Mouse (Mus musculus) hindbrain, embryonic 13.5 days (tissue): ENCODE results near the gene Sytl4. TPM values are rescaled to one million over a fixed set of nuclear protein-coding genes. Genes with fewer than 3 reads are reported as not detected.

Experiments used
- ATAC-seq: fragments of 200-750 bp; cut with Nextera tagmentation; 2 replicates; pipeline ENCODE4 v1.8.0; 2017; ENCODE audit warnings: moderate TSS enrichment; ENCODE audit not compliant: low FRiP score
- H3K27ac ChIP-seq: fragments of 300-500 bp; sonication (generic); 2 replicates; pipeline ENCODE4 v1.5.1; 2015; ENCODE audit warnings: inconsistent platforms, mild to moderate bottlenecking, moderate library complexity
- H3K27me3 ChIP-seq: fragments of 300-500 bp; sonication (generic); 2 replicates; pipeline ENCODE4 v1.6.1; 2015; ENCODE audit warnings: mild to moderate bottlenecking, inconsistent platforms
- H3K36me3 ChIP-seq: fragments of 300-500 bp; sonication (generic); 2 replicates; pipeline ENCODE4 v1.6.1; 2015; ENCODE audit warnings: mild to moderate bottlenecking, inconsistent platforms
- H3K4me1 ChIP-seq: fragments of 300-500 bp; sonication (generic); replicated peaks from 2 replicates; pipeline ENCODE4 v1.6.1; 2015; ENCODE audit warnings: inconsistent platforms
- H3K4me2 ChIP-seq: fragments of 300-500 bp; sonication (generic); 2 replicates; pipeline ENCODE4 v1.6.1; 2015; ENCODE audit warnings: inconsistent platforms, mild to moderate bottlenecking, moderate library complexity
- H3K4me3 ChIP-seq: fragments of 300-500 bp; sonication (generic); 2 replicates; pipeline ENCODE4 v1.5.1; 2015; ENCODE audit warnings: mild to moderate bottlenecking, inconsistent platforms
- H3K9ac ChIP-seq: fragments of 300-500 bp; sonication (generic); 2 replicates; pipeline ENCODE4 v1.6.1; 2015; ENCODE audit warnings: mild to moderate bottlenecking, inconsistent platforms
- H3K9me3 ChIP-seq: fragments of 300-500 bp; sonication (generic); 2 replicates; pipeline ENCODE4 v1.6.1; 2016; ENCODE audit warnings: inconsistent platforms
- WGBS: fragments of 180-500 bp; shearing (Covaris S2); methylation state at CpG from one replicate; pipeline ENCODE4 v1.1.7; 2015; 5-methylcytosine and 5-hydroxymethylcytosine counted together
- polyA plus RNA-seq: library from polyadenylated mRNA; unstranded; fragments of >200 nt; fragmentation: Nextera tagmentation; extraction: Ambion mirVana; gene quantifications from 2 replicates; pipeline ENCODE4 v1.2.1, GENCODE M21; 2015

Sytl4 gene
- 0.89 and 1.4 TPM in 2 replicates for polyA plus RNA-seq

DNA sequence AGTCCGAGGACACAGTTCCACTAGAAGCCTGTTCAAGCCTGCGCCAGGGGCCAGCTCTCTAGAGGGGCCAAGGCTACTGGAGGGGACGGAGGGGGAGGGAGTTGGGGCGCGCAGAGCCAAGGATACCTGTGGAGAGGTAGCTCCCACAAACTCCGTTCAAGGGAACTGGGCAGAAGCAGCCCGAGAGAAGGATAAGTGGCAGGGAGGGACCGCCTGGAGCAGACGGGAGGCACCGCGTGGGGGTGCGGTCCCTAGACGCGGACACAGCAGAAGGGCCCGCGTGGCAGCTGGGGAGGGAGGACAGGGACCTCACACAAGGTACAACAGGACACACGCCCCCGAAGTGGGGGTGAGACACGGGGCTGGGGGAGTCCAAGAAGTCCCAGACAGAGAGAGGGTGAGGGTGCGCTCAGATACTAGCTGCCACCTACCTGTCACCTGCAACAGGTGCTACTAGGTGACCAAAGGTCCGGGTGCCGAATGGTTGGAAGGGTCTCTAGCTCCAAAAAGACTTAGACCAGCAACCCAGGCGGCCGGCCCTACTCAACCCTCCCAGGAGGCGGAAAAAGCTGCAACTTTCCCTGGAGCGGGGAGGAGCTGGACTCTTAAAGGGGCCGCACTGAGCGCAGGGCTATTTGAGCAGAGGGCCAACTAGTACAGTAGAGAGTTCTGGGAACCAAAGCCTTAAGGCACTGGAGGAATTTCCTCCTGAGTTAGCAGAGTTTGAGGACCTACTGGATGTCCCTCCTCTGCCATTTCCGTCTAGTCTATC lies at the start of gene Sytl4:
Sytl4 (minus strand) TSS at position 582 of the 772 bp plus-strand sequence.
- WGBS, result 12% methylated on average over 29 of the region's 29 CpGs
- Histone ChIP-seq H3K27me3 (peaks cover 21% of the 10 kb centered on the region), H3K27ac (no peak within 1 kb of the TSS), H3K4me3 (peak within 1 kb of the TSS; percentile 33), H3K36me3 (no peaks in the 10 kb centered on the region), H3K4me1 (peaks cover 7% of the 10 kb centered on the region), H3K9me3 (no peaks in the 10 kb centered on the region), H3K9ac (peak within 1 kb of the TSS; percentile 39; the same call in 1 of the 2 replicates), H3K4me2 (peak within 1 kb of the TSS; percentile 53)
- ATAC-seq, result peak; percentile 46; the same call in 1 of the 2 replicates

DNA sequence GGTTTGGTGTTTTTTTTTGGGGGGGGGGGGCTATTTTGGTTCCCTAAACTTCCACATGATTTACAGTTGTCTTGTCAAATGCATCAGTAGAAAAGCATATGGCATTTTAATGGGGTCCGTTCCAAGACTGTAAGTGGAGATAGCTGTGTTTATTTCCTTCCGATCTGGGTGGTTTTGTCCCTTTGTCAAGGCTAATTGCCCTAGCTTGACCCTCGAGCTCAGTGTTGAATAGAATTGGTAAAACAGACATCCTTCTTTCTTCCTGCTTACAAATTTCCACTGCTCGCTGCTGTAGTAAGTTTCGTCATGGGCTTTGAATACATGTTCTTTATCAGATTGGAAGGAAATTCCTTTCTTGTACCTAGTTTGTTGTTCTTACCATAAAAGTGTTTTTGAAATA lies 39.1 kb upstream of the Sytl4 start:
- H3K4me2 ChIP-seq, result no peak overlapping the region
- H3K36me3 ChIP-seq, result no peaks in the 10 kb centered on the region
- no peaks in the 10 kb centered on the region for H3K4me1 ChIP-seq
- no peaks in the 10 kb centered on the region for H3K27me3 ChIP-seq
- H3K27ac ChIP-seq, result no peak overlapping the region
- ATAC-seq, result no peak
- WGBS, result 51% methylated on average over 5 of the region's 5 CpGs
- H3K4me3 ChIP-seq, result no peak overlapping the region
- no peaks in the 10 kb centered on the region for H3K9me3 ChIP-seq
- no peak overlapping the region for H3K9ac ChIP-seq

DNA sequence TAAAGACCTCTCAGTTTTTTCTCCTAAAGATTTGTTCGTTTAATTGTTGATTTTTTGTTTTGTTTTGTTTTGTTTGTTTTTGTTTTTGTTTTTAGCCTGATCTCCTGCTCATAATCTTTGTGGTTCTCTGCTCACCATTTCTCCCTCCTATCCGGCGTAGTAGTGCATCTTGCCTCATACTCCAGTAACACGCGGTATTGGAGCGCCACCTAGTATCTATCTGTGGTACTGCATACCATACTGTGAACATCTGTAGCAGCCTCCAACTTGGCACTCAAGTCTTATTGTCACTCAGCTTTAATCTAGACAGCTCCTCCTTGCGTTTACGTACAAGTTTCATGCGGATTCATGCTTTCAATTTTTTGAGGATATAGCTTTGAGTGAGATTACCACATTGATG lies 37.4 kb upstream of the Sytl4 start:
- H3K36me3 ChIP-seq, result no peaks in the 10 kb centered on the region
- H3K4me3 ChIP-seq, result no peak overlapping the region
- H3K4me2 ChIP-seq, result no peak overlapping the region
- no peaks in the 10 kb centered on the region for H3K4me1 ChIP-seq
- WGBS, result 16% methylated on average over 9 of the region's 9 CpGs
- no peaks in the 10 kb centered on the region for H3K27me3 ChIP-seq
- no peak overlapping the region for H3K9ac ChIP-seq
- peak; percentile 83 for ATAC-seq
- no peak overlapping the region for H3K27ac ChIP-seq
- no peaks in the 10 kb centered on the region for H3K9me3 ChIP-seq

DNA sequence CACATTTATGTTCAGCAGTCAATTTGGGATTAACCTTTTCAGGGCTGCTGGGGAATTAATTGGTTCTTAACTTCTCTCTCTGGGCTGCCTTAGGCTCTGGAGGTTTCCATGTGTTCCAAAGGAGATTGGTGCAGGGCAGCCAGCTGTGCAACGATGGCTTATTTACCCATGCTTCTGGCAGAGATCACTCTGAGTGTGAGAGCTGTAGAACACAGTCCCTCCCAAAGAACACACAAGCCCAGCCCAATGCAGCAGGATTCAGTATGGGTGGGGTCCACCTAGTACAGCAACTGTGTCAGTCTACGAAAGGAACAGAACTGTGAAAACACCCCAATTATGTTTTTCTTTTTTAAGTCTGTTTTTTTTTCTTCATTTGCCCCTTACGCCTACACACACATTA lies 14.3 kb upstream of the Sytl4 start:
- Histone ChIP-seq H3K9ac (no peak overlapping the region), H3K4me3 (no peak overlapping the region), H3K27me3 (no peaks in the 10 kb centered on the region), H3K9me3 (no peaks in the 10 kb centered on the region), H3K4me2 (no peak overlapping the region), H3K4me1 (no peaks in the 10 kb centered on the region), H3K27ac (no peak overlapping the region), H3K36me3 (no peaks in the 10 kb centered on the region)
- no peak for ATAC-seq
- 71% methylated on average over 3 of the region's 3 CpGs for WGBS

DNA sequence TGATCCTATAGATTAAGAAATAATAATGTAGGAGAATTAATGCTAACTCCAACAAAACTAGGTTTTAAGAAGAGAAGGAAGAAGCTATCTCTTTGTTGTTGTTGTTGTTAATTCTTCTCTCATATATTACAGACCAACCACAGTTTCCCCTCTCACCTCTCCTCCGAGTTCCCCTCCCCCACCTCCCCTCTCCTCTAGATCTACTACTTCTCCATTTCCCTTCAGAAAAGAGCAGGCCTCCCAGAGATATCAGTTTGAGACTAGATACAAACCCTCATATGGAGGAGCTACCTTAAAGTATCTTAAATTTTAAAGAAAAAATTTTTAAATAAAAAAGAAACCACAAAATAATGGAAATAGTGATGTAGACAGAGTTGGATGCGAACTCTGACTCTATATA lies 17.0 kb downstream of the Sytl4 start:
- H3K9me3 ChIP-seq, result no peaks in the 10 kb centered on the region
- H3K36me3 ChIP-seq, result no peaks in the 10 kb centered on the region
- H3K9ac ChIP-seq, result no peak overlapping the region
- no peak overlapping the region for H3K4me3 ChIP-seq
- no peak for ATAC-seq
- H3K27ac ChIP-seq, result no peak overlapping the region
- no peak overlapping the region for H3K4me2 ChIP-seq
- no peaks in the 10 kb centered on the region for H3K4me1 ChIP-seq
- 0 out of 2 replicates have a peak, but pooled peaks cover 2% of the 10 kb centered on the region for H3K27me3 ChIP-seq
- 58% methylated on average over 2 of the region's 2 CpGs for WGBS

DNA sequence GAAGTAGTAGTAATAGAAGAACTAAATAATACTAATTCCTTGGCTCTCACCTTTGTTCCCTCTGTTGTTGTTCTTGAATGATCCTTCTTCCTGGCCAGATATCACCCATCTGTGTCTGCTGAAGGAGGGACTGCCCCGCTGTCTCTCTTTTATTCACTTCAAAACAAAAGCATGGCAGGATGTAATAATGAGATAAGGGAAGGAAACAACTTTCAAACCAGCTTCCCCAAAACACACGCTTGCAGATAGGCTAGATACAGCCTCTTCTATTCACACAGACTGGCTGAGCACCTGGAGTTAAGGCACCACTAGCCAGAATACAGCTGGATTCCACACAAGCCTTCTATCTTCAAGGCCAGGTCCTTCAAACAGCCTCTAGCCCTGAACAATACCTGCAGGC lies 21.0 kb downstream of the Sytl4 start:
- no peak overlapping the region for H3K9ac ChIP-seq
- H3K36me3 ChIP-seq, result no peaks in the 10 kb centered on the region
- H3K27ac ChIP-seq, result no peak overlapping the region
- 73% methylated on average over 2 of the region's 2 CpGs for WGBS
- H3K4me3 ChIP-seq, result no peak overlapping the region
- no peaks in the 10 kb centered on the region for H3K9me3 ChIP-seq
- ATAC-seq, result no peak
- H3K4me1 ChIP-seq, result no peaks in the 10 kb centered on the region
- no peak overlapping the region for H3K4me2 ChIP-seq
- H3K27me3 ChIP-seq, result no peaks in the 10 kb centered on the region

DNA sequence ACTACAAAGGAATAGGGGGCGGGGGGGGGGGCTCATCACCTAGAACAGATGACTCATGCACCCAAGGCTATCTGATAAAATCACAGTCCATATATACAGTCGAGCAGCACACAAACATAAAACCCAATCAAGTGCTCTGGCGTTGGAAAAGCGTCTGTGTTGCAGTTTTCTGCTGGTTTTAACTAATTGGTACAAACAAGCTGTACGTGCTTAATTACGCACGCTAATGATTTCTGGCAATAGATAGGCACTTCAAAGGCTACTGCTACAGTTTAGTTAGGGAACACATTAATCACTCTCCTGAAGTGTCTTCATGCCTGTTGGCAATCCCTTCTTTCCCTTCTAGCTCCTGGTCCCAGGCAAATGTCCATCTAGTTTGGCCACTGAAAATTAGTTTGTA lies 27.0 kb downstream of the Sytl4 start:
- Histone ChIP-seq H3K36me3 (no peaks in the 10 kb centered on the region), H3K4me2 (no peak overlapping the region), H3K9me3 (no peaks in the 10 kb centered on the region), H3K27ac (no peak overlapping the region), H3K27me3 (peaks cover 6% of the 10 kb centered on the region; the same call in 1 of the 2 replicates), H3K9ac (no peak overlapping the region), H3K4me1 (no peaks in the 10 kb centered on the region), H3K4me3 (no peak overlapping the region)
- 59% methylated on average over 7 of the region's 7 CpGs for WGBS
- ATAC-seq, result no peak

DNA sequence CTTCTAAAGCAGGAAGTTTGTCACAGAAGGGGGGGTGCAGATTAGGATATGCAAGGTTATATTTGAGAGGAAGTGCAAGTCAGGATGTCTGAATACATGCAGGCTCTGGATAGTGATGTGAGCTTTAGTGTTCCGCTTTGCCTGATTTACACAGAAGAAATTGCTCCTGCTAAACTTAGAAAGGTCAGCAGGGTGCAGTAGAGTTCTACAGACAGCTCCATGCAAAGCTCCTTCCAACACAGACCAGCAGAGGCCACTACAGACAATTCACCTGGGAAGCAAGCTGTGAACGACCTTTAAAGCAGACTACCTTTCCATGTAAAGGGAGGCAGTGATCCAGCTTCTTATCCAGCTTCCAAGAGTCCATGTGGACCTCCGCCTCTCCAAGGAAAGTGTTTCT lies 34.2 kb downstream of the Sytl4 start:
- H3K27me3 ChIP-seq, result peaks cover 10% of the 10 kb centered on the region; the same call in 1 of the 2 replicates
- H3K36me3 ChIP-seq, result no peaks in the 10 kb centered on the region
- no peaks in the 10 kb centered on the region for H3K4me1 ChIP-seq
- no peak overlapping the region for H3K4me2 ChIP-seq
- H3K9me3 ChIP-seq, result no peaks in the 10 kb centered on the region
- ATAC-seq, result peak; percentile 71; the same call in 1 of the 2 replicates
- WGBS, result 29% methylated on average over 3 of the region's 3 CpGs
- no peak overlapping the region for H3K4me3 ChIP-seq
- no peak overlapping the region for H3K27ac ChIP-seq
- H3K9ac ChIP-seq, result no peak overlapping the region

DNA sequence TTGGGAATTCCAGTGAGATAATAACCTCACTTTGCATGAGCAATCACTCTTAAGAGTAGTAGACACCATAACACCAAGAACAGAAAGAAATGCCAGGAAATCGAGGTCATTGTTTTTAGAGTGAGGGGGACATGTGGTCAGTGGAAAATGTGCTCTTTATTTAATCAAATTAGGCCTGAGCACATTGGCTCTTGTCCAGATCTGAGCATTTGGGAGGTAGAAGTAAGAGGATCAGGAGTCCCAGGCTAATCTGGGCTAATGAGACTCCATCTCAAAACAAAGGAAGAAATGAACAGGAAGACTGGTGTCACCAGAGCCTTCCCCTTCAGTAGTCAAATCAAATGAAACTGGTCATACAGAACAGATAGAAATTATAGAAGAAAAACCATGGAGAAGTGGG lies 42.1 kb downstream of the Sytl4 start:
- no peak for ATAC-seq
- WGBS, result 70% methylated on average over 1 of the region's 1 CpGs
- no peak overlapping the region for H3K4me3 ChIP-seq
- no peak overlapping the region for H3K27ac ChIP-seq
- H3K36me3 ChIP-seq, result no peaks in the 10 kb centered on the region
- H3K9ac ChIP-seq, result no peak overlapping the region
- no peaks in the 10 kb centered on the region for H3K9me3 ChIP-seq
- H3K4me2 ChIP-seq, result no peak overlapping the region
- H3K4me1 ChIP-seq, result no peaks in the 10 kb centered on the region
- H3K27me3 ChIP-seq, result 0 out of 2 replicates have a peak, but pooled peaks cover 2% of the 10 kb centered on the region

DNA sequence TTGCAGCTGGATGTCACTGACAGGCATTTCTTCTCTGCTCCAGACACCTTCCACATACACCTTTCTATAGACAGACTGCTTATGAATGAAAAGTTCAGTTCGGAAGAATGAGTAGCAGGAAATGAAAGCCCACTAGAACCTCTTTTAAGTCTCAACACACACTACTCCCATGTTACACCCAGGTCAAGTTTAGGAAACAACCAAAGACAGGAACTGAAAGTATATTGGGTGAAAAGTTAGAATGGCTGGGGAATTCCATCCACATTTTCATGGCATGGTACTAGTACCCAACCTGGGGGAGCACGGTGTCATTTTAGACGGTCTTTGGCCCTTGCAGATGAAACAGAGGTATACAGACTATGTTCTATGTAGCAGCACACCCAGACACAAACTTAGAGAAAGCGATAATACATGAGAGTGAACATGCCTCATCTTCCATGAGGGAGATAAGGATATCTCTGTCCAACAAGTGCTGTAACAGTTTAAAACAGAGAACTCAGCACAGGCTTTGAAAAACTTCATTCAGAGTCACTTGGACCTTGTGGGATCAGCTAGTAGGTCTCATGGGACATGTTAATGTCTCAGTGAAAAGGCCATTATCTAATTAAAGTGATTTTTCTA lies 44.9 kb downstream of the Sytl4 start:
- H3K27me3 ChIP-seq, result no peaks in the 10 kb centered on the region
- ATAC-seq, result no peak
- H3K4me3 ChIP-seq, result no peak overlapping the region
- no peaks in the 10 kb centered on the region for H3K9me3 ChIP-seq
- H3K36me3 ChIP-seq, result no peaks in the 10 kb centered on the region
- no peaks in the 10 kb centered on the region for H3K4me1 ChIP-seq
- no peak overlapping the region for H3K27ac ChIP-seq
- no peak overlapping the region for H3K9ac ChIP-seq
- WGBS, result 92% methylated on average over 4 of the region's 4 CpGs
- H3K4me2 ChIP-seq, result no peak overlapping the region

DNA sequence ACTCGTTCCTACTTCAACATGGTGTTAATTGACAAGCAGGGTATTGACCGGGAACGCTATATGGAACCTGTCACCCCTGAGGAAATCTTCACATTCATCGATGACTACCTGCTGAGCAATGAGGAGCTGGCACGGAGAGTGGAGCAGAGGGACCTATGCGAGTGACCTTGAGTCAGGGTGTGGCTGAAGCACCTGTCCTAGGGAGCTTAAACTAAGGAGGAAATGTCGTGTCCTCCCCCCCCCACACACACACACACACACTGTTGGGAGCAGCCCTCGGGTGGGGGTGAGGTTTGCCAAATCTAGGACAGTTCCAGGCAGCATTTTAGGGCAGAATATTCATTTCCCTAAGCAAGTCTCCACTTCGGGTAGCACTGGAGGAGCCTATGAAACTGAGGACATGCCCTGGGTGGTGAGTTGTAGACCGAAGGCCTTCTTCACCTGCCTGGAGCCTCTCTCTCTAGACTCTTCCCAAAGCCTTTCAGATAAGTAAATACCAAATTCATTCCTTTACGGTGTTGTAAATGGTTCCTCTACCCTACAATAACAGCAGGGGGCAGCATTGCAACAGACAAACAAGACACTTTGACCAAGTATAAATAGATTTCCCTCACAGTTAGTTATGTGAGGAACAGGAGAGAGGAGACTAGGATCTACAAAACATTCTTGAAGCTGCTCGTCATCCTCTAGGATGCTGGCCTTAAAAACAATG lies 50.2 kb downstream of the Sytl4 start:
- Histone ChIP-seq H3K9ac (no peak overlapping the region), H3K27ac (no peak overlapping the region), H3K9me3 (no peaks in the 10 kb centered on the region), H3K27me3 (no peaks in the 10 kb centered on the region), H3K4me3 (no peak overlapping the region), H3K36me3 (no peaks in the 10 kb centered on the region), H3K4me1 (no peaks in the 10 kb centered on the region), H3K4me2 (no peak overlapping the region)
- 64% methylated on average over 12 of the region's 12 CpGs for WGBS
- no peak for ATAC-seq

DNA sequence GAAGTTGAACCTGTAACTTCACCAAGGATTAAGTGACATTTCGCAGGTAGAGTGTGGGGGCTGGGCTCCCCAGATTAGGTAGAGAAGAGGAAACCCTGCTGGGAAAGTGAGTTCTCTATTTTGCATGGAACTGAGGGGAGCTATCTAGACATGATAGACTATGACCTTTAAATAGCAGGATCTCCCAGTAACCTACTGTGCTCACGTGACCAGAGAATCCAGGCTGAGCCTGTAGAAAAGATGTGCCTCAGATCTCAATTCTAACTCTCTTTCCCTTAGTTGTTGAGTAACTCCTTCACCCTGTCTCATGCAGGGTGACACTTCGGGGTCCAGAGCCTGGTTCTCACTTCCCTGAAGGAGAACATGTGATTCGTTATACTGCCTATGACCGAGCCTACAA lies 54.9 kb downstream of the Sytl4 start:
- H3K9me3 ChIP-seq, result no peaks in the 10 kb centered on the region
- H3K27me3 ChIP-seq, result no peaks in the 10 kb centered on the region
- H3K36me3 ChIP-seq, result no peaks in the 10 kb centered on the region
- 82% methylated on average over 5 of the region's 5 CpGs for WGBS
- ATAC-seq, result no peak
- no peak overlapping the region for H3K4me2 ChIP-seq
- H3K27ac ChIP-seq, result no peak overlapping the region
- no peak overlapping the region for H3K9ac ChIP-seq
- H3K4me1 ChIP-seq, result no peaks in the 10 kb centered on the region
- no peak overlapping the region for H3K4me3 ChIP-seq
